Mouse (Mus musculus) G1E (cell line): ENCODE results near the gene Cish. TPM values are rescaled to one million over a fixed set of nuclear protein-coding genes. Genes with fewer than 3 reads are reported as not detected.
A peak's percentile ranks its signal among the peaks of the same experiment; 100 is the strongest.

Experiments
- ATAC-seq: 2 replicates; pipeline ENCODE4 v1.8.0; 2016; ENCODE audit warnings: mild to moderate bottlenecking; ENCODE audit not compliant: insufficient number of reproducible peaks, poor library complexity, low FRiP score, severe bottlenecking; ENCODE audit errors: extremely low read depth
- DNase-seq: peaks from one replicate; pipeline ENCODE4 v3.0.0; 2012; ENCODE audit warnings: low spot score
- H3K27me3 ChIP-seq: 2 replicates; pipeline ENCODE4 v1.6.1; 2012; ENCODE audit warnings: mild to moderate bottlenecking, low read length, inconsistent platforms; ENCODE audit not compliant: insufficient read depth
- H3K36me3 ChIP-seq: replicated peaks from 2 replicates; pipeline ENCODE3; 2012; ENCODE audit warnings: mild to moderate bottlenecking, inconsistent platforms
- H3K4me1 ChIP-seq: 2 replicates; pipeline ENCODE4 v1.6.1; 2012; ENCODE audit warnings: low read depth, low read length, inconsistent platforms, mixed read lengths; ENCODE audit not compliant: insufficient read depth
- H3K4me3 ChIP-seq: 2 replicates; pipeline ENCODE4 v1.5.1; 2012; ENCODE audit warnings: low read depth, mild to moderate bottlenecking, inconsistent platforms, low read length, moderate library complexity, mixed read lengths
- H3K9me3 ChIP-seq: replicated peaks from 2 replicates; pipeline ENCODE4 v1.6.1; 2012; ENCODE audit warnings: inconsistent platforms
- CTCF ChIP-seq: IDR thresholded peaks from 2 replicates; pipeline ENCODE4 v1.5.1; 2012; ENCODE audit warnings: low read depth, low read length, inconsistent platforms, mixed read lengths
- GATA1 ChIP-seq: IDR thresholded peaks from 2 replicates; pipeline ENCODE4 v1.6.1; 2012; ENCODE audit warnings: borderline replicate concordance, low read length, inconsistent platforms, mixed read lengths
- GATA2 ChIP-seq: IDR thresholded peaks from 2 replicates; pipeline ENCODE4 v1.6.1; 2012; ENCODE audit warnings: low read depth, low read length, inconsistent platforms, borderline replicate concordance
- POLR2AphosphoS5 ChIP-seq: IDR thresholded peaks from 2 replicates; pipeline ENCODE4 v1.6.1; 2012; ENCODE audit warnings: low read depth, low read length, inconsistent platforms; ENCODE audit not compliant: insufficient replicate concordance
- TAL1 ChIP-seq: conservative IDR thresholded peaks from 2 replicates; pipeline ENCODE4 v1.6.1; 2012; ENCODE audit warnings: low read depth, low read length, inconsistent platforms, mixed read lengths
- polyA plus RNA-seq: library from polyadenylated mRNA; stranded (reverse); fragments of >175 nt; gene quantifications from 2 replicates; pipeline ENCODE4 v1.2.3, GENCODE M21; 2012
- total RNA-seq, 2 experiments: library from RNA; stranded (forward) in 1 of 2; stranded (reverse) in 1 of 2; fragments of 200-1000 nt in 1 of 2; fragments of >200 nt in 1 of 2; fragmentation: Nextera tagmentation in 1 of 2; gene quantifications; 2 replicates each; pipeline ENCODE4 v1.2.3; 2014 to 2017

Gene Cish
- total and polyA plus RNA-seq, 3 experiments = 24.7 to 151 (median 106) TPM

GRCm38 (mm10) chr9:107296041-107296440, 215 bp downstream of the Cish start:
- no peak for DNase-seq
- Histone ChIP-seq H3K4me3 (peak overlapping the region; percentile 84), H3K27me3 (peaks cover 8% of the 10 kb centered on the region), H3K4me1 (peaks cover 47% of the 10 kb centered on the region), H3K9me3 (no peaks in the 10 kb centered on the region), H3K36me3 (peaks cover 34% of the 10 kb centered on the region)
- TF ChIP-seq POLR2AphosphoS5 (no peak), TAL1 (no peak), GATA1 (no peak), GATA2 (no peak), CTCF (no peak)
- no peak for ATAC-seq

- H3K4me3 ChIP-seq = peak overlapping the region; percentile 84
- ATAC-seq (peak; percentile 79), DNase-seq (peak; percentile 95)
- peaks cover 49% of the 10 kb centered on the region for H3K4me1 ChIP-seq
- TF ChIP-seq GATA1 (no peak), GATA2 (no peak), TAL1 (no peak), POLR2AphosphoS5 (no peak), CTCF (no peak)
- no peaks in the 10 kb centered on the region for H3K9me3 ChIP-seq
- peaks cover 39% of the 10 kb centered on the region for H3K36me3 ChIP-seq
- H3K27me3 ChIP-seq = peaks cover 8% of the 10 kb centered on the region
Measured at GRCm38 (mm10) chr9:107296501-107296965, 707 bp downstream of the Cish start.

- TF ChIP-seq CTCF (no peak), POLR2AphosphoS5 (no peak), GATA1 (no peak), TAL1 (no peak), GATA2 (no peak)
- DNase-seq (no peak), ATAC-seq (no peak)
- no peaks in the 10 kb centered on the region for H3K9me3 ChIP-seq
- peaks cover 54% of the 10 kb centered on the region for H3K4me1 ChIP-seq
- peak overlapping the region; percentile 84 for H3K4me3 ChIP-seq
- H3K27me3 ChIP-seq = peaks cover 8% of the 10 kb centered on the region
- H3K36me3 ChIP-seq = peaks cover 44% of the 10 kb centered on the region
Measured at GRCm38 (mm10) chr9:107297059-107297458, 1.2 kb downstream of the Cish start.

GRCm38 (mm10) chr9:107297658-107298057, 1.8 kb downstream of the Cish start:
- peak overlapping the region; percentile 84 for H3K4me3 ChIP-seq

GRCm38 (mm10) chr9:107298059-107298780, 2.4 kb downstream of the Cish start:
- peak overlapping the region; percentile 84 for H3K4me3 ChIP-seq
- DNase-seq (no peak), ATAC-seq (no peak)
- H3K36me3 ChIP-seq = peaks cover 56% of the 10 kb centered on the region
- TF ChIP-seq GATA2 (no peak), GATA1 (no peak), CTCF (no peak), TAL1 (no peak), POLR2AphosphoS5 (no peak; the same call in 1 of the 2 replicates)
- H3K9me3 ChIP-seq = no peaks in the 10 kb centered on the region
- no peaks in the 10 kb centered on the region; the same call in 1 of the 2 replicates for H3K27me3 ChIP-seq
- peaks cover 63% of the 10 kb centered on the region for H3K4me1 ChIP-seq

More at GRCm38 (mm10) chr9:107297658-107298057, 1.8 kb downstream of the Cish start:
- no peak for ATAC-seq
- H3K4me1 ChIP-seq = peaks cover 60% of the 10 kb centered on the region
- no peaks in the 10 kb centered on the region for H3K9me3 ChIP-seq
- H3K27me3 ChIP-seq = peaks cover 4% of the 10 kb centered on the region
- H3K36me3 ChIP-seq = peaks cover 50% of the 10 kb centered on the region
- no peak for DNase-seq
- TF ChIP-seq POLR2AphosphoS5 (no peak; the same call in 1 of the 2 replicates), CTCF (no peak), TAL1 (no peak), GATA2 (no peak), GATA1 (no peak)

- no peak for ATAC-seq
- H3K4me3 ChIP-seq = peak overlapping the region; percentile 84
- no peaks in the 10 kb centered on the region for H3K27me3 ChIP-seq
- no peak for DNase-seq
- TF ChIP-seq POLR2AphosphoS5 (no peak), GATA2 (no peak), TAL1 (no peak), GATA1 (no peak), CTCF (no peak)
- H3K9me3 ChIP-seq = no peaks in the 10 kb centered on the region
- peaks cover 69% of the 10 kb centered on the region for H3K4me1 ChIP-seq
- peaks cover 62% of the 10 kb centered on the region for H3K36me3 ChIP-seq
Measured at GRCm38 (mm10) chr9:107298876-107299275, 3.0 kb downstream of the Cish start.
